Mouse (Mus musculus) large intestine, adult 2 months (tissue): ENCODE results near the gene Ccdc24. TPM values are rescaled to one million over a fixed set of nuclear protein-coding genes. Genes with fewer than 3 reads are reported as not detected.
A peak's percentile ranks its signal among the peaks of the same experiment; 100 is the strongest.

Experiments used
- DNase-seq: peaks from one replicate; pipeline ENCODE4 v3.0.0-alpha.2; 2012; ENCODE audit warnings: low read depth, low spot score
- WGBS: fragments of 180-500 bp; shearing (Covaris S2); methylation state at CpG from one replicate; pipeline ENCODE4 v1.1.7; 2018; 5-methylcytosine and 5-hydroxymethylcytosine counted together
- polyA plus RNA-seq: library from polyadenylated mRNA; depleted of rRNA; stranded (reverse); fragments of >200 nt; gene quantifications from 2 replicates; pipeline ENCODE4 v1.2.3, GENCODE M21; 2012; rRNA removed

Gene Ccdc24
- polyA plus RNA-seq, result 1.3 and 1.6 TPM in 2 replicates

- DNase-seq, result no peak
- WGBS, result 10% methylated on average over 14 of the region's 14 CpGs
Measured at GRCm38 (mm10) chr4:117872471-117872886, at the start of gene Ccdc24. TSS of gene Ccdc24 (minus strand) at chr4:117872557.

- no peak for DNase-seq
- WGBS, result 92% methylated on average over 2 of the region's 2 CpGs
Measured at GRCm38 (mm10) chr4:117921358-117921757, 49.0 kb upstream of the Ccdc24 start.

- 84% methylated on average over 5 of the region's 5 CpGs for WGBS
- no peak for DNase-seq
Measured at GRCm38 (mm10) chr4:117918762-117919161, 46.4 kb upstream of the Ccdc24 start.

- DNase-seq, result no peak
- WGBS, result 43% methylated on average over 3 of the region's 3 CpGs
Measured at GRCm38 (mm10) chr4:117918261-117918660, 45.9 kb upstream of the Ccdc24 start.

- no peak for DNase-seq
- WGBS, result 75% methylated on average over 4 of the region's 4 CpGs
Measured at GRCm38 (mm10) chr4:117917847-117918246, 45.5 kb upstream of the Ccdc24 start.

- WGBS, result 81% methylated on average over 4 of the region's 4 CpGs
- DNase-seq, result no peak
Measured at GRCm38 (mm10) chr4:117917402-117917801, 45.0 kb upstream of the Ccdc24 start.

GRCm38 (mm10) chr4:117916386-117916785, 44.0 kb upstream of the Ccdc24 start:
- DNase-seq, result no peak
- WGBS, result 69% methylated on average over 5 of the region's 5 CpGs

- DNase-seq, result no peak
- WGBS, result 1% methylated on average over 19 of the region's 19 CpGs
Measured at GRCm38 (mm10) chr4:117915489-117916105, 43.2 kb upstream of the Ccdc24 start.

GRCm38 (mm10) chr4:117914591-117915442, 42.5 kb upstream of the Ccdc24 start, which contains the start of gene Ipo13:
TSS of gene Ipo13 (minus strand) at chr4:117914999.
- under 1% methylated on average over 61 of the region's 61 CpGs for WGBS
- peak; percentile 88 for DNase-seq

GRCm38 (mm10) chr4:117914031-117914430, 41.7 kb upstream of the Ccdc24 start:
- no peak for DNase-seq
- 7% methylated on average over 8 of the region's 8 CpGs for WGBS

- DNase-seq, result no peak
- WGBS, result 20% methylated on average over 3 of the region's 3 CpGs
Measured at GRCm38 (mm10) chr4:117913421-117913820, 41.1 kb upstream of the Ccdc24 start.

GRCm38 (mm10) chr4:117912685-117913273, 40.4 kb upstream of the Ccdc24 start:
- no peak for DNase-seq
- WGBS, result 70% methylated on average over 7 of the region's 7 CpGs

- DNase-seq, result no peak
- 97% methylated on average over 13 of the region's 13 CpGs for WGBS
Measured at GRCm38 (mm10) chr4:117912131-117912561, 39.8 kb upstream of the Ccdc24 start.

- DNase-seq, result no peak
- 81% methylated on average over 8 of the region's 8 CpGs for WGBS
Measured at GRCm38 (mm10) chr4:117908834-117909453, 36.6 kb upstream of the Ccdc24 start.

GRCm38 (mm10) chr4:117906196-117906595, 33.8 kb upstream of the Ccdc24 start:
- 38% methylated on average over 3 of the region's 3 CpGs for WGBS
- DNase-seq, result no peak

- WGBS, result 88% methylated on average over 8 of the region's 8 CpGs
Measured at GRCm38 (mm10) chr4:117904761-117905160, 32.4 kb upstream of the Ccdc24 start.

GRCm38 (mm10) chr4:117904094-117904493, 31.7 kb upstream of the Ccdc24 start:
- DNase-seq, result no peak
- WGBS, result 90% methylated on average over 10 of the region's 10 CpGs

More at GRCm38 (mm10) chr4:117904761-117905160, 32.4 kb upstream of the Ccdc24 start:
- DNase-seq, result no peak

GRCm38 (mm10) chr4:117898111-117898510, 25.8 kb upstream of the Ccdc24 start:
- DNase-seq, result no peak
- 44% methylated on average over 3 of the region's 3 CpGs for WGBS

GRCm38 (mm10) chr4:117896031-117896430, 23.7 kb upstream of the Ccdc24 start:
- DNase-seq, result no peak
- WGBS, result 97% methylated on average over 6 of the region's 6 CpGs

- WGBS, result 87% methylated on average over 7 of the region's 7 CpGs
- no peak for DNase-seq
Measured at GRCm38 (mm10) chr4:117895339-117895738, 23.0 kb upstream of the Ccdc24 start.
